Mouse (Mus musculus): Measurements from ENCODE around the gene Rorc. TPM values are rescaled to one million over a fixed set of nuclear protein-coding genes. Genes with fewer than 3 reads are reported as not detected.

Rorc gene
- total RNA-seq, 2 experiments from 2014 or later: 18.2 to 19.9 TPM

- DNase-seq: no peak
Measured at GRCm38 (mm10) chr3:94377028-94377923, 4.7 kb downstream of the Rorc start.

GRCm38 (mm10) chr3:94379831-94380510 is 7.4 kb downstream of the Rorc start:
- no peak for DNase-seq

- DNase-seq: no peak
Measured at GRCm38 (mm10) chr3:94382308-94382707, 9.7 kb downstream of the Rorc start.

GRCm38 (mm10) chr3:94383476-94383875 is 10.9 kb downstream of the Rorc start:
- no peak for DNase-seq

GRCm38 (mm10) chr3:94386671-94387070 is 14.1 kb downstream of the Rorc start:
- DNase-seq: no peak

- DNase-seq: no peak
Measured at GRCm38 (mm10) chr3:94387391-94387790, 14.8 kb downstream of the Rorc start.

- no peak for DNase-seq
Measured at GRCm38 (mm10) chr3:94388047-94388446, 15.5 kb downstream of the Rorc start.

GRCm38 (mm10) chr3:94389420-94389819 is 16.8 kb downstream of the Rorc start:
- no peak for DNase-seq

- DNase-seq: no peak
Measured at GRCm38 (mm10) chr3:94391001-94391400, 18.4 kb downstream of the Rorc start.

GRCm38 (mm10) chr3:94392128-94392527 is 19.5 kb downstream of the Rorc start:
- DNase-seq: no peak

GRCm38 (mm10) chr3:94393049-94393448 is 20.5 kb downstream of the Rorc start:
- DNase-seq: no peak

- no peak for DNase-seq
Measured at GRCm38 (mm10) chr3:94396336-94396735, 23.7 kb downstream of the Rorc start.

GRCm38 (mm10) chr3:94396851-94397250 is 24.3 kb downstream of the Rorc start:
- DNase-seq: no peak

GRCm38 (mm10) chr3:94398217-94398616 is 25.6 kb downstream of the Rorc start, which contains the start of gene Lingo4:
Gene Lingo4, plus strand, starts transcription at chr3:94398517.
- DNase-seq: no peak

- no peak for DNase-seq
Measured at GRCm38 (mm10) chr3:94398943-94399481, 26.4 kb downstream of the Rorc start.

GRCm38 (mm10) chr3:94399663-94400310 is 27.2 kb downstream of the Rorc start:
- no peak for DNase-seq

- DNase-seq: no peak
Measured at GRCm38 (mm10) chr3:94402451-94402850, 29.9 kb downstream of the Rorc start.

- DNase-seq: no peak
Measured at GRCm38 (mm10) chr3:94404366-94405054, 31.9 kb downstream of the Rorc start.

- no peak for DNase-seq
Measured at GRCm38 (mm10) chr3:94405561-94405960, 33.0 kb downstream of the Rorc start.

GRCm38 (mm10) chr3:94412530-94412929 is 39.9 kb downstream of the Rorc start:
- peak; percentile 17 for DNase-seq

- peak; percentile 92 for DNase-seq
Measured at GRCm38 (mm10) chr3:94413031-94413679, 40.6 kb downstream of the Rorc start, which contains the start of gene Tdrkh. Gene Tdrkh, plus strand, starts transcription at chr3:94413273.
